ENCODE assay signal across 26 mouse cellular contexts in the genomic region with DNA sequence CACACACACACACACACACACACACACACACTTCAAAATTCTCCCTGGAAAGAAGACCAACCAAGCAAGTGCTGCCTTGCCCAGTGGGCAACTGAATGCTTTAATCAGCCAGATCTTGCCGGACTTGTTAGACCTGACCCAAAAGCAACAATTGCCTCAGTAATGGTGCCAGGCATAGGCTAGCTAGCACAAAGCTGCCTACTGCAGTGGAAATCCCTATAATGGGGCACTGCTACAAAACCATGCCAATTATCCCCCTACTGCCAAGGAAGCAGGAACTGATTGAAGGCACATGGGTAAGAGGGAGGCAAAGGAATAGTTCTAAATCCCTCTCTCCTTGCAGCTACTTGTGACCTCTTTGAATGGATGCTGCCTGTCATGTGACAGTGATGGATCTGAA. TPM values are rescaled to one million over a fixed set of nuclear protein-coding genes. Genes with fewer than 3 reads are reported as not detected.
DNase-seq lines count a peak whose midpoint lies in the region; ATAC-seq and TF ChIP-seq lines count a peak whose summit lies in the region.
"Had no signal": no experiment of that assay in that cellular context is flagged by ENCODE, and none has a peak within 500 bp of the region (broad histone marks: within the 10 kb centered on the region; RNA-seq: fewer than 3 reads in every experiment).

No protein-coding gene starts in this region.

- no peak overlapping the region for H3K27ac ChIP-seq in forebrain, embryonic 14.5 days (ENCODE audit: low read depth, low read length)
- no peak overlapping the region for H3K27ac ChIP-seq in forebrain, embryonic 11.5 days (ENCODE audit: low read depth, low read length)
- no peak overlapping the region for H3K27ac ChIP-seq in forebrain, embryonic 16.5 days (ENCODE audit: low read length)
- H3K27ac ChIP-seq: heart, embryonic 15.5 days; hindbrain, embryonic 10.5 days; hindbrain, embryonic 13.5 days; intestine, embryonic 15.5 days had no signal

- no peak for TF ChIP-seq CTCF in brain, embryonic 14.5 days (IDR thresholded peaks at IDR 0.05; ENCODE audit: borderline replicate concordance, extremely low read depth, insufficient read depth, insufficient read length)

- no peak overlapping the region for H3K9ac ChIP-seq in forebrain, embryonic 14.5 days (ENCODE audit: low read length)
- no peak overlapping the region for H3K9ac ChIP-seq in forebrain, embryonic 11.5 days (ENCODE audit: low read length)
- H3K9ac ChIP-seq in forebrain, embryonic 16.5 days (replicated peaks; ENCODE audit: low read depth, low read length): no peak overlapping the region
- H3K9ac ChIP-seq: heart, embryonic 12.5 days; heart, embryonic 15.5 days; hindbrain, embryonic 13.5 days; intestine, embryonic 15.5 days had no signal

- H3K4me3 ChIP-seq in forebrain, embryonic 14.5 days (ENCODE audit: low read depth, low read length): no peak overlapping the region
- no peak overlapping the region for H3K4me3 ChIP-seq in forebrain, embryonic 11.5 days (ENCODE audit: low read depth, low read length)
- no peak overlapping the region for H3K4me3 ChIP-seq in forebrain, embryonic 16.5 days (replicated peaks; ENCODE audit: low read length)
- H3K4me3 ChIP-seq: heart, embryonic 12.5 days; heart, embryonic 15.5 days; hindbrain, embryonic 10.5 days; hindbrain, embryonic 13.5 days; intestine, embryonic 15.5 days had no signal

- H3K4me2 ChIP-seq in forebrain, embryonic 14.5 days (ENCODE audit: low read length): no peak overlapping the region
- no peak overlapping the region for H3K4me2 ChIP-seq in forebrain, embryonic 11.5 days (ENCODE audit: low read depth, low read length, severe bottlenecking)
- H3K4me2 ChIP-seq in forebrain, embryonic 16.5 days (ENCODE audit: low read length): no peak overlapping the region
- H3K4me2 ChIP-seq: heart, embryonic 12.5 days; heart, embryonic 15.5 days; hindbrain, embryonic 13.5 days; intestine, embryonic 15.5 days had no signal

- H3K27me3 ChIP-seq in forebrain, embryonic 14.5 days (replicated peaks; ENCODE audit: control insufficient read depth, insufficient read depth, low read length): no peaks in the 10 kb centered on the region
- H3K27me3 ChIP-seq in forebrain, embryonic 11.5 days (ENCODE audit: control insufficient read depth, insufficient read depth, low read length): no peaks in the 10 kb centered on the region; the same call in 1 of the 2 replicates
- H3K27me3 ChIP-seq in forebrain, embryonic 16.5 days (replicated peaks; ENCODE audit: control insufficient read depth, insufficient read depth, low read length): no peaks in the 10 kb centered on the region; the same call in 1 of the 2 replicates
- H3K27me3 ChIP-seq: CH12.LX; heart, embryonic 15.5 days; hindbrain, embryonic 13.5 days; intestine, embryonic 15.5 days had no signal

- DNase-seq in forebrain, embryonic 14.5 days (ENCODE audit: low spot score): peak; percentile 28
- no peak for DNase-seq in forebrain, embryonic 11.5 days (ENCODE audit: low spot score)
- peak; percentile 7 to 33 for DNase-seq in urinary bladder, adult 18-20 months (ENCODE audit: low spot score in 2 of 2)
- no peak for DNase-seq in urinary bladder, adult 2 months (ENCODE audit: low spot score)
- peak; percentile 74 for DNase-seq in brain, embryonic 14.5 days (ENCODE audit: low read depth)
- DNase-seq in left cerebral cortex, postnatal 25 days (ENCODE audit: low spot score in 2 of 2): no peak
- DNase-seq: adrenal gland, adult 2 months; adrenal gland, postnatal 14 days; B cell, adult 2 months; cerebellum, adult 18-20 months; cerebellum, adult 9-10 months; cerebellum, postnatal 14 days; gastrocnemius, postnatal 10 days; gastrocnemius, postnatal 36 days; heart, postnatal 10 days; heart, postnatal 36 days; kidney, adult 11 months had no signal

- H3K9me3 ChIP-seq in forebrain, embryonic 14.5 days (replicated peaks; ENCODE audit: control insufficient read depth, low read length): no peaks in the 10 kb centered on the region
- H3K9me3 ChIP-seq in forebrain, embryonic 11.5 days (ENCODE audit: control insufficient read depth, low read length): no peaks in the 10 kb centered on the region
- H3K9me3 ChIP-seq in forebrain, embryonic 16.5 days (ENCODE audit: control insufficient read depth, low read length): no peaks in the 10 kb centered on the region
- H3K9me3 ChIP-seq: G1E; heart, embryonic 12.5 days; heart, embryonic 15.5 days; hindbrain, embryonic 10.5 days; hindbrain, embryonic 13.5 days; intestine, embryonic 15.5 days had no signal

- no peaks in the 10 kb centered on the region for H3K4me1 ChIP-seq in forebrain, embryonic 14.5 days (ENCODE audit: control insufficient read depth, insufficient read depth, low read length)
- H3K4me1 ChIP-seq in forebrain, embryonic 11.5 days (replicated peaks; ENCODE audit: control insufficient read depth, insufficient read depth, low read length): no peaks in the 10 kb centered on the region
- peaks cover 3% of the 10 kb centered on the region for H3K4me1 ChIP-seq in forebrain, embryonic 16.5 days (replicated peaks; ENCODE audit: control insufficient read depth, insufficient read depth, low read length)
- H3K4me1 ChIP-seq: heart, embryonic 15.5 days; intestine, embryonic 15.5 days had no signal

- intact Hi-C loops in left cerebral cortex, postnatal 25 days (cut with DNase I): no loop called here

- ATAC-seq in forebrain, embryonic 14.5 days: peak; percentile 60
- no peak for ATAC-seq in forebrain, embryonic 11.5 days (replicated peaks; ENCODE audit: low FRiP score)
- peak; percentile 90 for ATAC-seq in forebrain, embryonic 16.5 days
- ATAC-seq: hindbrain, embryonic 16.5 days; intestine, embryonic 15.5 days had no signal

- 68% methylated on average over 1 of the region's 1 CpGs for WGBS in forebrain, embryonic 14.5 days
- 62% methylated on average over 1 of the region's 1 CpGs for WGBS in forebrain, embryonic 11.5 days
- WGBS in forebrain, embryonic 16.5 days: 33% methylated on average over 1 of the region's 1 CpGs

- TF ChIP-seq POLR2A in brain, embryonic 14.5 days (IDR thresholded peaks at IDR 0.05; ENCODE audit: borderline replicate concordance, extremely low read depth, insufficient read depth, insufficient read length, poor library complexity, severe bottlenecking): no peak

- H3K36me3 ChIP-seq in forebrain, embryonic 14.5 days (ENCODE audit: control insufficient read depth, insufficient read depth, low read length): no peaks in the 10 kb centered on the region
- H3K36me3 ChIP-seq in forebrain, embryonic 11.5 days (ENCODE audit: control insufficient read depth, insufficient read depth, low read length): no peaks in the 10 kb centered on the region
- no peaks in the 10 kb centered on the region for H3K36me3 ChIP-seq in forebrain, embryonic 16.5 days (ENCODE audit: control insufficient read depth, insufficient read depth)
- H3K36me3 ChIP-seq: G1E; heart, embryonic 12.5 days; heart, embryonic 15.5 days; hindbrain, embryonic 10.5 days; hindbrain, embryonic 13.5 days; intestine, embryonic 15.5 days had no signal

RNA-seq across cellular contexts. Expression of gene Ophn1, which starts 18.8 kb away (rescaled TPM):
- 24.5 and 36.6 TPM in 2 replicates for polyA plus RNA-seq in forebrain, embryonic 14.5 days (2014; fragmentation: Nextera tagmentation; extraction: Ambion mirVana)
- polyA plus RNA-seq in forebrain, embryonic 11.5 days (2014; fragmentation: Nextera tagmentation; extraction: Ambion mirVana): 19.6 and 20.5 TPM in 2 replicates
- polyA plus RNA-seq in urinary bladder, adult 2 months (2012; rRNA removed): 10.7 and 11.6 TPM in 2 replicates
- 23.7 and 26.6 TPM in 2 replicates for polyA plus RNA-seq in brain, embryonic 14.5 days (2012; rRNA removed)
- polyA plus RNA-seq in forebrain, embryonic 16.5 days (2015; fragmentation: Nextera tagmentation; extraction: Ambion mirVana): 43.3 and 43.5 TPM in 2 replicates
- 10 to 100 TPM; 39.0 to 39.2 TPM for total RNA-seq in left cerebral cortex, postnatal 25 days (2021)
- total RNA-seq: CH12.LX had no signal
- polyA plus RNA-seq: G1E had no signal

Comparison
In these comparisons a context has a peak if more than half of its experiments do, and no peak if none do; other contexts are left out.
1. DNase-seq: peak in forebrain, embryonic 14.5 days (single experiment), urinary bladder, adult 18-20 months (2 of 2) and brain, embryonic 14.5 days (single experiment); none in forebrain, embryonic 11.5 days (single experiment), urinary bladder, adult 2 months (single experiment) and left cerebral cortex, postnatal 25 days (0 of 2).